Mouse (Mus musculus): ENCODE data around the gene Map3k7cl. TPM values are rescaled to one million over a fixed set of nuclear protein-coding genes. Genes with fewer than 3 reads are reported as not detected.

The Map3k7cl gene
- 1 to 10 TPM; 2.2 to 2.3 TPM for total RNA-seq (2021)

GRCm38 (mm10) chr16:87552907-87553691, at the start of gene Map3k7cl:
Gene Map3k7cl (plus strand): TSS chr16:87553330.
- intact Hi-C loops (cut with DNase I), result no loop called here
- peak; percentile 40 for DNase-seq (ENCODE audit: low spot score)

DNA sequence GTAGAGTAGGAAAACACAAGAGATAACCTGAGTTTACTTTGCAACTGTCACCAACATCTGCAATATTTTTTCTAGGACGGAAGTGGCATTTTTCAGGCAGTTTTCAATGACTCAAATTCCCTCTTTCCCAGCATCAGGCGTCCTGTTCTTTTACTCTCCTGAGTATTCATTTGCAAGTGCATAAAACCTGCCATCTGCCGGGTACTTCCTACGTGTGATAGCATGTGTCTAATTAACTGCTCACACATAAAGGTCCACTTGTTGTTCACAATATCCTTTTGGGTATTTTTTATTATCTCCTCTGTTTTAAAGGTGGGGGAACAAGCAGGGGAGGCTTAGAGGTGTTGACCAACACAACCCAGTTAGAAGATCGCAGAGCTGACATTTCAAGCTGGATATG, 41.4 kb upstream of the Map3k7cl start:
- intact Hi-C loops (cut with DNase I), result no loop called here
- DNase-seq (ENCODE audit: low spot score), result no peak

DNA sequence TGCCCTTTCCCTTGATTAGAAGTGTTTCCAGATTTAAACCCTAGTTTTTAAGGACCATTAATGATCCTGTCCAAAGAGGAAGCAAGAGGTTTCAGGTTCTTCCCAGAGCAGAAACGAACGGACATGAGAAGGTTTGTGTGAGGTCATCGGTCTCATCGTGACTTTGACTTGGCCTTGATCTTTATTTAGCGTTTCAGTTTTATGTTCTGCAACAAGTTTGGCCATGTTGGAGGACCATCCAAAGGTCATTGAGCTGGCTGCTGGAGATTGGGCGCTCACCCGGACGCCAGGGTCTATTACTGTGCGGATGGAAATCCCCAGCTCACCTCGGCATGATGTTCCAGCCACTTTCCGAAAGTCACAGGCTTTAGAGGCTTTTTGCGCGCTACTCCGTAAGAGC, 40.8 kb upstream of the Map3k7cl start:
- DNase-seq (ENCODE audit: low spot score), result no peak
- intact Hi-C loops (cut with DNase I), result no loop called here

GRCm38 (mm10) chr16:87524228-87524627, 28.9 kb upstream of the Map3k7cl start:
- intact Hi-C loops (cut with DNase I), result no loop called here
- DNase-seq (ENCODE audit: low spot score), result no peak

DNA sequence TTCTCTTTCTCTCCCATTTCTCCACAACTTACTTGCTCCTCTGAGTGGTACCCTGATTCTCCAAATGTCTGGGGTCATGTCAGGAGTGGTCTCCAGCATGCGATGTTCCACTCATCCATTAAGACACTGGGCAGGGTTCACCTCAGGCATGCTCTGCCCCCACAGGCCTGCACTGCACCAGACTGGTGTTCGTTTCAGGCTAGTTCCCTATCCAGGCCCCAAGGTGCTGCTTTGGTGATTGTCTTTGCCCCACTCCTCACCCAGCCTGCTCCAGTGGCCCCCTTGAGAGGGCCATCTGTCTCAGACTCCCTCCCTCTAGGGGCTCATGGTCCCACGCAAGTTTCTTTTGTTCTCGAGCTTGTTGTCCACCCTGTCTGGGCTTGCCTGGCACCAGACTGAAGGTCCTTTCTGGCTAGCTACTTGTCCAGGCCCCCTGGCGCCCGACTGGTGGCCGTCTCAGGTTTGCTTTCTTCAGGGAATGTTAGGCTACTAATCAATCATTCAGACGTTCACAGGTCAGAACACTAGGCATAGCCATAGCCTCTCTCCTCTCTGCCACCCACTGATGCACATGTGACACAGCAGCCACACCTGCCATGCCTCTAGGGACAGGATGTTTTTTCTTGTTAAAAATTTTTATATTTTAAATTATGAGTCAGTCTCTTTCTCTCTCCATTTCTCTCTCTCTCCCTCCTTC, 25.4 kb upstream of the Map3k7cl start:
- intact Hi-C loops (cut with DNase I), result no loop called here
- no peak for DNase-seq (ENCODE audit: low spot score)

DNA sequence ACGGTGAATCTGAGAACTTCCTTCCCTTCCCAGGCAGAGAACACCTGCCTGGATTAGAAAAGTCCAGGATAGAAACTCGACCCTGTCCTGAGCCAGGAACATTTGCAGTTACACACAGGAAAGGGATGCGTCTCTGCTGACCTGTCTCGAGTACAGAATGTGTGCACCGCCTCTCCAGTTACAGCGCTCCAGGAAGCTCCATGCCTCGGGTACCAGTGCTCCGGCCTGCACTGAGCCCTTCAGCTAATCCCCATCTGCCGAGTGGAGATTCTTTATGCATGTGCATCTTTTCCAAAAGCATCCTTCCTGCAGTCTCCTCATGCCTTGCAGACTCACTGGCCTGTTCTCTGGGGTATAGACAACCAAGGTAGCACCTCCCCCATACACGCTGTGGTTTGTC, 24.4 kb upstream of the Map3k7cl start:
- no peak for DNase-seq (ENCODE audit: low spot score)

GRCm38 (mm10) chr16:87548348-87548747, 4.8 kb upstream of the Map3k7cl start:
- intact Hi-C loops (cut with DNase I), result no loop called here
- DNase-seq (ENCODE audit: low spot score), result no peak

More for the DNA sequence above, 24.4 kb upstream of the Map3k7cl start:
- intact Hi-C loops (cut with DNase I), result no loop called here

- intact Hi-C loops (cut with DNase I), result no loop called here
- no peak for DNase-seq (ENCODE audit: low spot score)
Observed at GRCm38 (mm10) chr16:87556320-87556719, 3.2 kb downstream of the Map3k7cl start.

- intact Hi-C loops (cut with DNase I), result no loop called here
- DNase-seq (ENCODE audit: low spot score), result no peak
Observed at GRCm38 (mm10) chr16:87561501-87561900, 8.4 kb downstream of the Map3k7cl start.

- no peak for DNase-seq (ENCODE audit: low spot score)
- intact Hi-C loops (cut with DNase I), result no loop called here
Observed at GRCm38 (mm10) chr16:87563524-87563923, 10.4 kb downstream of the Map3k7cl start.

DNA sequence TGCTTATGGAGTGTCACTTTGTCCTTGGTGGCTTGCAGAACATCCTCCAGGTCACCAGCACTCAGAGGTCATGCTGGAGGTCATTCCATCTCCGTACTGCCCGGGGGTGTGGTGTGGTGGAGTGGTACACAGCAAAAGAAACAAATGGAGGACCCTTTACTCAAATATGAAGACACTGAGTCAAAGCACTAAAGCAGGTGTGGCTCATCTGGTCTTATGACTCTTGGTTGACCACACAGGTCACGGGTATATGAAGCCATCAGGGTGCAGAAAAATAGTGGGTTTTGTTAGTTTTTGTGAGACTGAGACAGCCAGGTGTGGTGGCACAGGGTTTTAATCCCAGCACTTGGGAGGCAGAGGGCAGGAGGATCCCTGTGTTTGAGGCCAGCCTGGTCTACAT, 11.4 kb downstream of the Map3k7cl start:
- no peak for DNase-seq (ENCODE audit: low spot score)
- intact Hi-C loops (cut with DNase I), result no loop called here

GRCm38 (mm10) chr16:87567572-87567971, 14.4 kb downstream of the Map3k7cl start:
- intact Hi-C loops (cut with DNase I), result no loop called here
- no peak for DNase-seq (ENCODE audit: low spot score)

- intact Hi-C loops (cut with DNase I), result no loop called here
Observed at GRCm38 (mm10) chr16:87568241-87568640, 15.1 kb downstream of the Map3k7cl start.

DNA sequence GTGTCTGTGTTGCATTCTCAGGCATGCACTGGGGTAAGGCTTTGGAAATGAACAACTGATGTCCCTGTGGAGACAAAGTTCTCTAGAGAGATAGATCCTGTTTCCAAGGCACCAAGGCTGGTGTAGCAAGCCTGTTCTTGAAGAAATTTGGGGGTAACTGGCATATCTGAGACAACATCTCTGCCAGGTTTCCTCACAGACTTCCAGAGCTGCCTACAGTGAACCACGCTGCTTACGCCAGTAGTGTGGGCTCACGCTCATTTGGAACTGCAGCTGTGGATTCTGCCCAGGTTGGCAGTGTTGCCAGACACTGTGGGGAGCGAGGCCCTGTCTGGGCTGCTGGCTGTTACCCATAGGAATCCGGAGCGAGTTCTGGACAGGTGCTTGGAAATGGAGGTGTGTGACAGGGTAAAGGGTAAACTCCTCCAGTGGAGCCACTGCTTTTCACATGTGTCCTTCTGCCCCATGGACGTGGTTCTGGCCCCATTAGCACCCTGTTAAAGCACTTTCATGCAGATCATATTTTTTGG, 16.5 kb downstream of the Map3k7cl start:
- intact Hi-C loops (cut with DNase I), result no loop called here
- no peak for DNase-seq (ENCODE audit: low spot score)

More at GRCm38 (mm10) chr16:87568241-87568640, 15.1 kb downstream of the Map3k7cl start:
- no peak for DNase-seq (ENCODE audit: low spot score)

- DNase-seq (ENCODE audit: low spot score), result no peak
- intact Hi-C loops (cut with DNase I), result no loop called here
Observed at GRCm38 (mm10) chr16:87570334-87570733, 17.2 kb downstream of the Map3k7cl start.

- intact Hi-C loops (cut with DNase I), result no loop called here
- no peak for DNase-seq (ENCODE audit: low spot score)
Observed at GRCm38 (mm10) chr16:87573409-87573808, 20.3 kb downstream of the Map3k7cl start.

DNA sequence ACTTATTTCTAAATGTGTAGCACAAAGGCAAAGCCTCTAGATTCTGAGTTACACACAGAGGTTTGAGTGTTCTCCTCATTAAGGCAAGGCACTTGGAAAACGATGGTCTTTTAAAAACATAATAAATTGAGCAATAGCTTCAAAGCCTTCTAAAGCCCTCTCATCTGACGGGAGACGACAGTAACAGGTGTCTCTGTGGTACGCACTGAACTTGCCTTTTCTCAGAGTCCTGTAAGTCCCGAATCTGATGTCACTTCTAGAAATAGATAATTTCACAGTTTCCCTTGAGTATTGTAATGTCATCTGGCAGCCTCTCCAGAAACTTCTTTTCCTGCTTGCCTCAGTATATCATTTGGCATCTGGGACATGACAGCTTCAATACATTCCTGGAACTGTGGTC, 21.0 kb downstream of the Map3k7cl start:
- no peak for DNase-seq (ENCODE audit: low spot score)
- intact Hi-C loops (cut with DNase I), result no loop called here

DNA sequence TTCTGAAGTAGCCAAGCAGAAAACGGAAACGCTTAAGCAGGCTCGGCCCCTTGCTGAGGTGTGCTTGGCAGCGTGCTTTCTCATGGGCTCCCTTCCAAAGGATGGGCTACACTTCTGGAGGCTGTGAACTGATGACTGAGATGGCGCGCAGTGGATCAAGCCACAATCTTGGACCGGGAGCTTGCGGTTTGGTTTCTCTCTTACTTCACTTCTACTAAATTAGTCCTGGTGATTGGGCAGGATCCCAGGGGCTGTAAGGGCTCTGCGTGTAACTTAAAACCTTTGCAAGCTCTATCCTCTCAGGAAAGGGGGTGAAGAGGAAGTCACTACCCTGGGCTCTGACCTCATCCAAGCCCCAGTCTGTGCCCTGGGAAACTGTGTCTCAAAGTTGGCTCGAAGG, 22.5 kb downstream of the Map3k7cl start:
- intact Hi-C loops (cut with DNase I), result no loop called here
- DNase-seq (ENCODE audit: low spot score), result no peak

- no peak for DNase-seq (ENCODE audit: low spot score)
- intact Hi-C loops (cut with DNase I), result no loop called here
Observed at GRCm38 (mm10) chr16:87578881-87579280, 25.8 kb downstream of the Map3k7cl start.

GRCm38 (mm10) chr16:87579462-87579861, 26.3 kb downstream of the Map3k7cl start:
- no peak for DNase-seq (ENCODE audit: low spot score)
- intact Hi-C loops (cut with DNase I), result no loop called here

DNA sequence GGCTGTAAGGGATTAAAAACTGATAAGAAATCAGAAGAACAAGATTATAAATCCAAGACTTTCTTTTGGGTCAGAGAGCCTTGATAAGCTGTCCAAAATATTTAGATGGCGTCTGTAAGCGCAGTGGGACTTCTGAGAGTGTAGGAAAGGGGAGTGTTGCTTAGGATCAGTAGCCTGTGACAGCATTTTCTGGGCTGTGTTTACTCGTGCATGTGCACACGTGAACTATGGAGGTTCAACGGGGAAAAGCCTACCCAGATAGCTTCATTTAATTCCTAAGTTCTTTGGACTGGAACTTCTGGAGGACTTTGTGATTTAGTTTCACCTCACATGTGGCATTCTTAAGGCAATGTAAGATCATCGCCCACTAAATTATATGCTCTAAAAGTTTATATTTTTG, 29.6 kb downstream of the Map3k7cl start:
- DNase-seq (ENCODE audit: low spot score), result no peak
- intact Hi-C loops (cut with DNase I), result no loop called here

Measured in heart, postnatal 25 days (tissue).